Mouse (Mus musculus): ENCODE results near the gene Ptprn2.
"Not testable (repeated sequence)": the region's sequence is repeated elsewhere in the genome, so short reads cannot be mapped to it uniquely, and the experiment has no call there.

DNA sequence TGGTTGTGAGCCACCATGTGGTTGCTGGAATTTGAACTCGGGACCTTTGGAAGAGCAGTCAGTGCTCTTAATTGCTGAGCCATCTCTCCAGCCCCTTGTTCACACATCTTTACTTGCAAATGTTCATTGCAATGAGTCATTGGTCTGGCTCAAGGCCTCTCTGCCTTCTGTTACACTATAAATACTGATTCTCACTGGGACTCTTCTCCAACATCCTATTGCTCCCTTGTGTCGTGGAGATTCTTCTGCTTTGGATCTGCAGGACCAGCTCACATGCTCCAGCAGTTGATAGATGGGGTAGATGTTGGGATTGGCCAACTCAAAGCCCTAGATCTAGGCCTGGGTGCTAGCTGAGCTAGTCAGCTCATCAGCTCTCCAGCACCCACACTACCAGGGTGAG is 28.3 kb downstream of the Ptprn2 start:
- TF ChIP-seq CTCF (IDR thresholded peaks at IDR 0.05; ENCODE audit: low read depth, low read length); TAL1 (conservative IDR thresholded peaks at IDR 0.05; ENCODE audit: low read depth, low read length); GATA1 (IDR thresholded peaks at IDR 0.05; ENCODE audit: borderline replicate concordance, low read length): not testable (repeated sequence)
